Mouse (Mus musculus): ENCODE results near the gene Tgfb3. TPM values are rescaled to one million over a fixed set of nuclear protein-coding genes. Genes with fewer than 3 reads are reported as not detected.
A peak's percentile ranks its signal among the peaks of the same experiment; 100 is the strongest.

Tgfb3 gene
- polyA plus RNA-seq, 1 experiment from 2014 or later: 42.9 TPM

- 90% methylated on average over 5 of the region's 5 CpGs for WGBS
Measured at GRCm38 (mm10) chr12:86051477-86051876, 27.4 kb downstream of the Tgfb3 start.

GRCm38 (mm10) chr12:86049813-86050212, 29.0 kb downstream of the Tgfb3 start:
- Histone ChIP-seq H3K27ac (no peak overlapping the region), H3K9ac (no peak overlapping the region), H3K4me2 (replicated peaks) (no peak overlapping the region), H3K27me3 (no peaks in the 10 kb centered on the region), H3K4me1 (no peaks in the 10 kb centered on the region), H3K4me3 (no peak overlapping the region), H3K9me3 (no peaks in the 10 kb centered on the region), H3K36me3 (no peaks in the 10 kb centered on the region)
- 75% methylated on average over 6 of the region's 6 CpGs for WGBS
- ATAC-seq (ENCODE audit: insufficient number of reproducible peaks, insufficient read depth, low FRiP score, low TSS enrichment): no peak

More at GRCm38 (mm10) chr12:86051477-86051876, 27.4 kb downstream of the Tgfb3 start:
- no peak overlapping the region for H3K4me2 ChIP-seq (replicated peaks)
- H3K4me1 ChIP-seq: no peaks in the 10 kb centered on the region
- H3K9me3 ChIP-seq: no peaks in the 10 kb centered on the region
- H3K36me3 ChIP-seq: no peaks in the 10 kb centered on the region
- H3K27me3 ChIP-seq: no peaks in the 10 kb centered on the region
- H3K27ac ChIP-seq: no peak overlapping the region
- ATAC-seq (ENCODE audit: insufficient number of reproducible peaks, insufficient read depth, low FRiP score, low TSS enrichment): no peak
- H3K4me3 ChIP-seq: no peak overlapping the region
- no peak overlapping the region for H3K9ac ChIP-seq

- ATAC-seq (ENCODE audit: insufficient number of reproducible peaks, insufficient read depth, low FRiP score, low TSS enrichment): no peak
- Histone ChIP-seq H3K9ac (no peak overlapping the region), H3K27ac (no peak overlapping the region), H3K9me3 (peaks cover 7% of the 10 kb centered on the region; the same call in 1 of the 2 replicates), H3K36me3 (no peaks in the 10 kb centered on the region), H3K4me3 (no peak overlapping the region), H3K27me3 (no peaks in the 10 kb centered on the region), H3K4me2 (replicated peaks) (no peak overlapping the region), H3K4me1 (no peaks in the 10 kb centered on the region)
- 77% methylated on average over 8 of the region's 8 CpGs for WGBS
Measured at GRCm38 (mm10) chr12:86047376-86047775, 31.5 kb downstream of the Tgfb3 start.

DNA sequence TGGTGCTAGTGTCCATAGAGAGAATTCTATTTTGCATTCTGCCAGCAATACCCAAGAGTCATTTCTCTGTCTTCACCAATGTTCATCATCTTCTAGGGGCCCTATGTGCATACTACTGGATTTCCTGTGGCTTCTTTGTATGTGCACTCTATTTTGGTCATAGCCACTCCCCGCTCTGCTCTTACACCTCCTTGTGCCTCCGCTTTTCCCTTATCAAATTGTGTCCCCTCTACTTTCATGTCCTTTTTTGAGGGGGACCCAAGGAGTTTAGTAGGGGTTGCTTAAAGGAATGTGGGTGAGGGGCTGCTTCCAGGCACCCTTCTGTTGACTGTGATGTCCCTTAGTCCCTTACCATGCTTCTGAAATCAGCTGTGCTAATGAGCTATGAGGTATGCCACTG, 32.1 kb downstream of the Tgfb3 start:
- Histone ChIP-seq H3K4me1 (no peaks in the 10 kb centered on the region), H3K36me3 (no peaks in the 10 kb centered on the region), H3K27me3 (no peaks in the 10 kb centered on the region), H3K9ac (no peak overlapping the region), H3K9me3 (peaks cover 7% of the 10 kb centered on the region; the same call in 1 of the 2 replicates), H3K4me2 (replicated peaks) (no peak overlapping the region), H3K4me3 (no peak overlapping the region), H3K27ac (no peak overlapping the region)
- WGBS: 100% methylated on average over 2 of the region's 2 CpGs
- ATAC-seq (ENCODE audit: insufficient number of reproducible peaks, insufficient read depth, low FRiP score, low TSS enrichment): no peak

DNA sequence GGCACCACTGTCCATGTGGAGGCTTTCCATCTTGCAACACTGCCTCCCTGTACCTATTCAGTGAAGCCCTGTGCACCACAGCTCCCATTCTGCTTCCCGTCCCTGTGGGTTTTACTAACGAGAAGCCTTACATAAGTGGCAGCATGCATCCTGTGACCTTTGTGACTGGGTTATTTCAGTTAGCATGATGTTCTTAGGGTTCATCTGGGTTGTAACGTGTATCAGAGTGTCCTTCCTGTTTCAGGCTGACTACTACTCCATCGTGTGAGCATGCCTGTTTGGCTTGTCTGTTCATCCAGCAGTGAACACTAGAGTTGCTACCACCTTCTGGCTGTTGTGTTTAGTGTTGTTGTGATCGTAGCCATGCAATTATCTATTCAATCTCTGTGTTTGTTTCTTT, 32.7 kb downstream of the Tgfb3 start:
- H3K4me2 ChIP-seq (replicated peaks): no peak overlapping the region
- peaks cover 7% of the 10 kb centered on the region; the same call in 1 of the 2 replicates for H3K9me3 ChIP-seq
- WGBS: 76% methylated on average over 5 of the region's 5 CpGs

DNA sequence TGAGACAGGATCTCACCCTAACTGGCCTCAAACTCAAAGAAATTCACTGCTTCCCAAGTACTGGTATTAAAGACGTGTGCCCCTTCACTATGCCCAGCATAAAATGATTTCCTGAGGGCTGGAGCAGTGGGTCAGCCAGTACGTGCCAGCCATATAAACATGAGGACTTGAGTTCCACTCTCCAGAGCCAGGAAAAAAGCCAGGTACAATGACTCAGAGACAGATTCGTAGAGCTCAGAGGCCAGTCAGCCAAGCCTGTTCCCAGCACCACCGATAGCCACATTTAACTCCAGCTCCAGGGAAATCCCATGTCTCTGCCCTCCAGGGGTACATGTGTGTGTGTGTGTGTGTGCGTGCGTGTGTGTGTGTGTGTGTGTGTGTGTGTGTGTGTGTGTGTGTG, 39.1 kb downstream of the Tgfb3 start:
- H3K9ac ChIP-seq: no peak overlapping the region
- no peak for ATAC-seq (ENCODE audit: insufficient number of reproducible peaks, insufficient read depth, low FRiP score, low TSS enrichment)
- no peaks in the 10 kb centered on the region for H3K27me3 ChIP-seq

More for the DNA sequence above, 32.7 kb downstream of the Tgfb3 start:
- no peak overlapping the region for H3K27ac ChIP-seq
- no peaks in the 10 kb centered on the region for H3K27me3 ChIP-seq
- no peak overlapping the region for H3K9ac ChIP-seq
- no peaks in the 10 kb centered on the region for H3K4me1 ChIP-seq
- ATAC-seq (ENCODE audit: insufficient number of reproducible peaks, insufficient read depth, low FRiP score, low TSS enrichment): no peak
- H3K36me3 ChIP-seq: no peaks in the 10 kb centered on the region
- no peak overlapping the region for H3K4me3 ChIP-seq

GRCm38 (mm10) chr12:86039078-86039477, 39.8 kb downstream of the Tgfb3 start:
- H3K27ac ChIP-seq: no peak overlapping the region
- no peaks in the 10 kb centered on the region for H3K27me3 ChIP-seq
- H3K4me3 ChIP-seq: no peak overlapping the region
- H3K9ac ChIP-seq: no peak overlapping the region
- H3K9me3 ChIP-seq: peaks cover 7% of the 10 kb centered on the region; the same call in 1 of the 2 replicates
- WGBS: 76% methylated on average over 5 of the region's 5 CpGs
- ATAC-seq (ENCODE audit: insufficient number of reproducible peaks, insufficient read depth, low FRiP score, low TSS enrichment): no peak
- H3K4me2 ChIP-seq (replicated peaks): no peak overlapping the region
- H3K36me3 ChIP-seq: no peaks in the 10 kb centered on the region
- peaks cover 21% of the 10 kb centered on the region for H3K4me1 ChIP-seq

More for the DNA sequence above, 39.1 kb downstream of the Tgfb3 start:
- H3K4me2 ChIP-seq (replicated peaks): no peak overlapping the region
- no peak overlapping the region for H3K27ac ChIP-seq
- H3K4me3 ChIP-seq: no peak overlapping the region
- 82% methylated on average over 6 of the region's 6 CpGs for WGBS
- H3K36me3 ChIP-seq: no peaks in the 10 kb centered on the region
- H3K9me3 ChIP-seq: peaks cover 7% of the 10 kb centered on the region; the same call in 1 of the 2 replicates
- H3K4me1 ChIP-seq: peaks cover 21% of the 10 kb centered on the region

GRCm38 (mm10) chr12:86037235-86037921, 41.5 kb downstream of the Tgfb3 start:
- peak overlapping the region; percentile 30 for H3K4me2 ChIP-seq (replicated peaks)
- H3K9ac ChIP-seq: no peak overlapping the region

DNA sequence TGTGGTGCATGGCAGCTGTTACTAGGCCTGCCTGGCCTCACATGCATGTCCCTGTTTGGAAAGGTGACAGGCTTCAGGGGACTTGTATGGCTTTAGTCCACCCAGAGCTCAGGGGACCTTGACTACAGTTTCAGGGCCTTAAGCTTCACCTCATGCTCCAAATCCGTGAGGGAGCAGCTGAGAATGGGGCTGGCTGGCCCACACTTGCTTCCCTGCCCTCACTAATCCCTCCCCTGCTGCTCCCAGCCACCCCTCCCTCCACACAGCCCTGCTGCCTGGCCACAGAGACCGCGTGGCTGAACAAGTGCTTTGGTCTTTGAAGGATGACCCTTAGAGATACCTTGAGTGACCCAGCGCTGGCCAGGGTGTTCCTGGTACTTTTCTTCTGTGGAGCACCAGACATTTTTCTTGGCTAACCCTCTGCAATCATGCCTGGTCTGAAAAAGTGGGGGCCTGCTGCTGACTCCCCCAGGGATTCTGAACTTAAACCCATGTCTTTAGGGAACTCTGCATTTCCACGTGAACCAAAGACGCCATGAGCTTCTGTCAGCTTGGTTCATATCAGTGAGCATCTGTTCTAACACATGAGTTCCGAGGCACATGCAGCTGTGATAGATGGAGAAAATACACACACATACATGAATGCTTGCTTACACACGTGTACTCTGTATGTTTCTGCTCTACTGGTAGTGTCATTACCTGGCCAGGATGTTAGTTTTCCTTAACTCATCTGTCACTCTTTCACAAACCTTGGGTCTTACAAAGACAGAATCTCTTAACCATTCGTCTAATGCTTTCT, 42.3 kb downstream of the Tgfb3 start:
- Histone ChIP-seq H3K4me1 (peaks cover 21% of the 10 kb centered on the region), H3K27ac (peak overlapping the region; percentile 75), H3K9ac (no peak overlapping the region), H3K9me3 (no peaks in the 10 kb centered on the region), H3K27me3 (no peaks in the 10 kb centered on the region), H3K4me2 (replicated peaks) (peak overlapping the region; percentile 30; the same call in 1 of the 2 replicates), H3K36me3 (no peaks in the 10 kb centered on the region), H3K4me3 (no peak overlapping the region)
- no peak for ATAC-seq (ENCODE audit: insufficient number of reproducible peaks, insufficient read depth, low FRiP score, low TSS enrichment)
- WGBS: 37% methylated on average over 9 of the region's 9 CpGs

More at GRCm38 (mm10) chr12:86037235-86037921, 41.5 kb downstream of the Tgfb3 start:
- H3K4me1 ChIP-seq: peaks cover 21% of the 10 kb centered on the region
- no peaks in the 10 kb centered on the region for H3K27me3 ChIP-seq
- H3K27ac ChIP-seq: peak overlapping the region; percentile 75
- no peaks in the 10 kb centered on the region for H3K9me3 ChIP-seq
- no peaks in the 10 kb centered on the region for H3K36me3 ChIP-seq
- peak; percentile 75 for ATAC-seq (ENCODE audit: insufficient number of reproducible peaks, insufficient read depth, low FRiP score, low TSS enrichment)
- no peak overlapping the region for H3K4me3 ChIP-seq
- 19% methylated on average over 12 of the region's 12 CpGs for WGBS

- no peak overlapping the region for H3K9ac ChIP-seq
- H3K36me3 ChIP-seq: no peaks in the 10 kb centered on the region
- ATAC-seq (ENCODE audit: insufficient number of reproducible peaks, insufficient read depth, low FRiP score, low TSS enrichment): no peak
- H3K27me3 ChIP-seq: no peaks in the 10 kb centered on the region
- H3K9me3 ChIP-seq: no peaks in the 10 kb centered on the region
- no peak overlapping the region for H3K4me3 ChIP-seq
- no peak overlapping the region for H3K27ac ChIP-seq
- peaks cover 21% of the 10 kb centered on the region for H3K4me1 ChIP-seq
- H3K4me2 ChIP-seq (replicated peaks): no peak overlapping the region
Measured at GRCm38 (mm10) chr12:86035586-86035985, 43.3 kb downstream of the Tgfb3 start.

- H3K27me3 ChIP-seq: no peaks in the 10 kb centered on the region
- H3K36me3 ChIP-seq: no peaks in the 10 kb centered on the region
- no peaks in the 10 kb centered on the region for H3K9me3 ChIP-seq
- H3K9ac ChIP-seq: no peak overlapping the region
- no peak for ATAC-seq (ENCODE audit: insufficient number of reproducible peaks, insufficient read depth, low FRiP score, low TSS enrichment)
- H3K4me1 ChIP-seq: peaks cover 8% of the 10 kb centered on the region
- H3K4me3 ChIP-seq: no peak overlapping the region
- H3K4me2 ChIP-seq (replicated peaks): no peak overlapping the region
- WGBS: 64% methylated on average over 5 of the region's 5 CpGs
- no peak overlapping the region for H3K27ac ChIP-seq
Measured at GRCm38 (mm10) chr12:86030932-86031331, 47.9 kb downstream of the Tgfb3 start.

GRCm38 (mm10) chr12:86027747-86028146, 51.1 kb downstream of the Tgfb3 start:
- H3K9ac ChIP-seq: no peak overlapping the region
- H3K27me3 ChIP-seq: no peaks in the 10 kb centered on the region
- H3K4me3 ChIP-seq: no peak overlapping the region
- H3K9me3 ChIP-seq: no peaks in the 10 kb centered on the region
- no peak overlapping the region for H3K4me2 ChIP-seq (replicated peaks)
- H3K36me3 ChIP-seq: no peaks in the 10 kb centered on the region
- H3K4me1 ChIP-seq: peaks cover 31% of the 10 kb centered on the region
- ATAC-seq (ENCODE audit: insufficient number of reproducible peaks, insufficient read depth, low FRiP score, low TSS enrichment): no peak
- 63% methylated on average over 1 of the region's 1 CpGs for WGBS
- H3K27ac ChIP-seq: no peak overlapping the region
